Mouse (Mus musculus): Measurements from ENCODE around the gene Trim3.

- TF ChIP-seq POLR2A (IDR thresholded peaks at IDR 0.05; ENCODE audit: control insufficient read depth, low read depth, low read length) (no peak), CTCF (IDR thresholded peaks at IDR 0.05; ENCODE audit: control insufficient read depth, insufficient read depth, insufficient replicate concordance, low read depth, low read length) (no peak)
Observed at GRCm38 (mm10) chr7:105621646-105622292, 11.6 kb downstream of the Trim3 start.
